8 mouse cellular contexts compared by ENCODE assay signal in the genomic region with DNA sequence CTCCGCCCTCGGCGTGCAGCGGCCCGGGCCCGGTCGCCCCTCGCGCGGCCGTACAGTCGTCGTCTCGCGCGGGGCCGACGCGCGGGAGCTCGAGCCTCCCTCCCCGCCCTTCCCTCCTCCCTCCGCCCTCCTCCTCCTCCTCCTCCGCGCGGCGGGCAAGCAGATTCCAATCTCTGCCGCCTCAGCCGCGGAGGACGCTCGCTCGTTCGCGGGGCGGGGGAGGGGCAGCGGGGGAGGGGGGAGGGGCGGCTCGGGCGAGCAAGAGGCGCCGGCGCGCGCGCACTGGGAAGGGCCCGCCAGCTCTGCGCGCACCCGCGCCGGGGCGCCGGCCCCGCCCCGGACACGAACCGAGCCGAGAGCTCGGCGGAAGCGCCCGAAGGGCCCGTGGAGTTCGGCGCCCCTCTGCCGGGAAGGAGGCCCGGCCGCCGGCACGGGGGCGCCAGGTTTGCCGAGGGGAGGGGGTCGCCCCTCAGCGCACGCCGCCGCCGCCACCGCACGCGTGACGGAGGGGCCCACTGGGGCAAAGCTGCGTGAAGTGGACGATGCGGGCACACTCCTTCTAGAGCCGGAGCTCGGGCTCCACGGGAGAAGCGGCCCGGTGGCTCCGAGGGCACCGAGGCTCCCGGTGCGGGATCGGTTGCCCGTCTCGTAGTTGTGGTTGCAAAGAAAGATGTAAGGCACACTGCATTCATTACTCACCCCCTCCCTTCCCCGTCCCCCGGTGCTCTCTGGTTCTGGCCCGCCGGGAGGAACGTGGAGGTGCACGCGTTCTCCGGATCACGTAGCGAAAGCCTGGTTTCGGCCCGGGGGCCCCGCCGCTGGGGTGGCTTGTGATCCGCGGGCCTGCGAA. TPM values are rescaled to one million over a fixed set of nuclear protein-coding genes. Genes with fewer than 3 reads are reported as not detected.
DNase-seq lines count a peak whose midpoint lies in the region; ATAC-seq lines count a peak whose summit lies in the region.

No protein-coding gene starts in this region.

- no peaks in the 10 kb centered on the region for H3K9me3 ChIP-seq in intestine, embryonic 16.5 days (ENCODE audit: control insufficient read depth, low read length)

- peak overlapping the region; percentile 98 for H3K9ac ChIP-seq in intestine, embryonic 16.5 days (ENCODE audit: low read depth, low read length)

- H3K27ac ChIP-seq in intestine, embryonic 16.5 days (ENCODE audit: low read length), result peak overlapping the region; percentile 97

- H3K4me2 ChIP-seq in intestine, embryonic 16.5 days (ENCODE audit: low read depth, low read length), result peak overlapping the region; percentile 68

- H3K4me1 ChIP-seq in intestine, embryonic 16.5 days (ENCODE audit: control insufficient read depth, insufficient read depth, low read length), result peaks cover 19% of the 10 kb centered on the region

- peak overlapping the region; percentile 90 for H3K4me3 ChIP-seq in intestine, embryonic 16.5 days (ENCODE audit: low read length)

- peak; percentile 85 for ATAC-seq in intestine, embryonic 16.5 days

- intact Hi-C loops in left cerebral cortex, postnatal 25 days (cut with DNase I), result loop anchor here (1.0 to 2.0 kb wide), 2 partner anchors 47 to 192 kb away; a partner anchor contains a TSS

- H3K36me3 ChIP-seq in intestine, embryonic 16.5 days (ENCODE audit: control insufficient read depth, insufficient read depth, low read length), result no peaks in the 10 kb centered on the region

- peak; percentile 87 to 88 for DNase-seq in adrenal gland, adult 18-20 months (ENCODE audit: low spot score in 2 of 2)
- peak; percentile 95 for DNase-seq in embryo, embryonic 10.5 days (ENCODE audit: low spot score)
- DNase-seq in gastrocnemius, postnatal 4 days (ENCODE audit: low spot score in 2 of 2), result peak; percentile 85 to 88
- DNase-seq in left cerebral cortex, postnatal 25 days (ENCODE audit: low spot score in 2 of 2), result peak; percentile 87 to 91
- peak; percentile 94 for DNase-seq in mesoderm, embryonic 11.5 days (ENCODE audit: low read depth, low spot score)
- DNase-seq in right cerebral cortex, postnatal 36 days (ENCODE audit: low spot score in 2 of 2), result peak; percentile 79
- DNase-seq in yolk sac, embryonic 10.5 days (ENCODE audit: low spot score), result peak; percentile 92

- under 1% methylated on average over 94 of the region's 115 CpGs for WGBS in intestine, embryonic 16.5 days

- 0 out of 2 replicates have a peak, but pooled peaks cover 5% of the 10 kb centered on the region for H3K27me3 ChIP-seq in intestine, embryonic 16.5 days (replicated peaks; ENCODE audit: control insufficient read depth, insufficient read depth, low read length)

RNA-seq across cellular contexts. Expression of a gene that starts 0.4 kb away (rescaled TPM):
- 10 to 100 TPM; 49.1 to 65.5 TPM for total RNA-seq in adrenal gland, adult 18-20 months (2021)
- 100 to 1,000 TPM in 1 of 2 experiments, 10 to 100 TPM in 1; 99.6 to 112 TPM for total RNA-seq in gastrocnemius, postnatal 4 days (2021)
- polyA plus RNA-seq in intestine, embryonic 16.5 days (2015; fragmentation: Nextera tagmentation; extraction: Ambion mirVana), result 11.0 and 15.6 TPM in 2 replicates
- 10 to 100 TPM; 33.5 to 35.0 TPM for total RNA-seq in left cerebral cortex, postnatal 25 days (2021)

RNA-seq across cellular contexts. Expression of a gene that starts 19.9 kb away (rescaled TPM):
- total RNA-seq in adrenal gland, adult 18-20 months (2021), result not detected
- not detected for total RNA-seq in gastrocnemius, postnatal 4 days (2021)
- not detected in 2 replicates for polyA plus RNA-seq in intestine, embryonic 16.5 days (2015; fragmentation: Nextera tagmentation; extraction: Ambion mirVana)
- not detected for total RNA-seq in left cerebral cortex, postnatal 25 days (2021)

Comparison
In these comparisons a context has a peak if more than half of its experiments do, and no peak if none do; other contexts are left out.
1. Peak in every context shown above with its lines: DNase-seq, ATAC-seq, H3K4me3 ChIP-seq and H3K27ac ChIP-seq.